Mouse (Mus musculus): ENCODE data around the gene Fkbp5.
"Not testable (repeated sequence)": the region's sequence is repeated elsewhere in the genome, so short reads cannot be mapped to it uniquely, and the experiment has no call there.

Fkbp5 gene

GRCm38 (mm10) chr17:28452889-28453288 lies 64.4 kb downstream of the Fkbp5 start:
- peak; percentile 47 for DNase-seq

GRCm38 (mm10) chr17:28451914-28452313 lies 65.4 kb downstream of the Fkbp5 start:
- peak; percentile 78 for DNase-seq

- DNase-seq, result peak; percentile 86
These were observed 65.8 kb downstream of the Fkbp5 start for GRCm38 (mm10) chr17:28451487-28451886.

GRCm38 (mm10) chr17:28448225-28448624 lies 69.1 kb downstream of the Fkbp5 start:
- DNase-seq, result peak; percentile 60

GRCm38 (mm10) chr17:28447789-28448188 lies 69.5 kb downstream of the Fkbp5 start:
- DNase-seq, result peak; percentile 67

- no peak for DNase-seq
These were observed 70.5 kb downstream of the Fkbp5 start for GRCm38 (mm10) chr17:28446820-28447168.

- DNase-seq, result peak; percentile 67
These were observed 71.2 kb downstream of the Fkbp5 start for GRCm38 (mm10) chr17:28445886-28446819.

- DNase-seq, result no peak
These were observed 74.7 kb downstream of the Fkbp5 start for GRCm38 (mm10) chr17:28442661-28443060.

GRCm38 (mm10) chr17:28438342-28439115 lies 78.8 kb downstream of the Fkbp5 start:
- DNase-seq, result no peak

- no peak for DNase-seq
These were observed 79.4 kb downstream of the Fkbp5 start for GRCm38 (mm10) chr17:28437938-28438337.

- DNase-seq, result no peak
These were observed 82.3 kb downstream of the Fkbp5 start for GRCm38 (mm10) chr17:28434921-28435485.

- no peak for DNase-seq
These were observed 84.3 kb downstream of the Fkbp5 start for GRCm38 (mm10) chr17:28433029-28433428.

GRCm38 (mm10) chr17:28431931-28432335 lies 85.4 kb downstream of the Fkbp5 start:
- no peak for DNase-seq

GRCm38 (mm10) chr17:28431038-28431437 lies 86.3 kb downstream of the Fkbp5 start:
- DNase-seq, result no peak

GRCm38 (mm10) chr17:28428474-28429258 lies 88.7 kb downstream of the Fkbp5 start:
- DNase-seq, result peak; percentile 82

GRCm38 (mm10) chr17:28427666-28428065 lies 89.7 kb downstream of the Fkbp5 start:
- DNase-seq, result no peak

GRCm38 (mm10) chr17:28424373-28424772 lies 93.0 kb downstream of the Fkbp5 start:
- DNase-seq, result peak; percentile 73

GRCm38 (mm10) chr17:28421071-28421470 lies 96.3 kb downstream of the Fkbp5 start:
- DNase-seq, result no peak

GRCm38 (mm10) chr17:28420229-28421051 lies 96.9 kb downstream of the Fkbp5 start:
- peak; percentile 62 for DNase-seq

- DNase-seq, result peak; percentile 47
These were observed 97.7 kb downstream of the Fkbp5 start for GRCm38 (mm10) chr17:28419636-28420035.

- peak; percentile 45 for DNase-seq
These were observed 98.4 kb downstream of the Fkbp5 start for GRCm38 (mm10) chr17:28418954-28419353.

- DNase-seq, result not testable (repeated sequence)
These were observed 98.8 kb downstream of the Fkbp5 start for GRCm38 (mm10) chr17:28418481-28418880.

Measured in kidney, adult 9 months (tissue).